Mouse (Mus musculus) adrenal gland, postnatal 14 days (tissue): ENCODE measurements at regions not wholly inside any gene's neighbourhood (a gene's known extent, or its start where the extent isn't known, plus 50 kb on each side); places are given as distances from the start of the nearest gene placed in this dataset.

Experiments
- DNase-seq: peaks from one replicate; pipeline ENCODE4 v3.0.0; 2021; ENCODE audit warnings: mixed read lengths

DNA sequence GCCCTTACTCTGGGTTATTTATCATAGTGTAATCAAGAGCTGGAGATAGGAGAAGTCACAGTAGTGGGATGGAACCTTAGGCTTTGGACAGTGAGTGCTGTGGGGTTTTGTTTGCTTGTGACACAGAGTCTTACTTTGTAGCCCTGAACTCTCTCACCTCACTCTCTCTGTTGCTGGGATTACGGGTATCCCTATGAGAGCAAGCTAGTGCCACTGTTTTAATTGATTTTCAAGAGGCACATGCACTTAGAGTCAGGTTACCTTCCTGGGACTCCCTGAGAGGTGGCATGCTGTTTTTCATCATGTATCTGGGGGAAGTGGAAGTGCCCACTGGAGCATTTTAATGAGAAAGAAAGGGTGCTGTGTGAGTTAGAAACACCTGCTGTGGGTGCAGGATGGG, 306.0 kb upstream of the Kazn start:
- DNase-seq, result no peak

DNA sequence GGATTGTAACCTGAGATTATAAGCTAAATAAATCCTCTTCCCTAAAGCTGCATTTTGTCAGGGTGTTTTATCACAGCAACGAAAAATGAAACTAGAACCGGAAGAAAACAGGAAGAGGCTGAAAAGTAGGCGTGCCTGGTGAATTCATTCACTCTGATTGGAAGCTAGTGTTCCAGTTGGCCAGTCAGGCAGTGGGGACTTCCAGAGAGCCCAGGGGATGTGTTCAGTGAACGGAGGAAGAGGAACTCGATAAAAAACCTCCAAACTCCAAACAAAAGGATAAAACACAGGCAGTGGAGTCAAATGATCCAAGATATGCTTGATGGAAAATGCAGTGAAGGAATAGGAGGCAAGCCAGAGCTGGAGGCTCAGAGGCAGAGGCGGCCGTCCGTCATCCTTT, 305.5 kb upstream of the Kazn start:
- no peak for DNase-seq

DNA sequence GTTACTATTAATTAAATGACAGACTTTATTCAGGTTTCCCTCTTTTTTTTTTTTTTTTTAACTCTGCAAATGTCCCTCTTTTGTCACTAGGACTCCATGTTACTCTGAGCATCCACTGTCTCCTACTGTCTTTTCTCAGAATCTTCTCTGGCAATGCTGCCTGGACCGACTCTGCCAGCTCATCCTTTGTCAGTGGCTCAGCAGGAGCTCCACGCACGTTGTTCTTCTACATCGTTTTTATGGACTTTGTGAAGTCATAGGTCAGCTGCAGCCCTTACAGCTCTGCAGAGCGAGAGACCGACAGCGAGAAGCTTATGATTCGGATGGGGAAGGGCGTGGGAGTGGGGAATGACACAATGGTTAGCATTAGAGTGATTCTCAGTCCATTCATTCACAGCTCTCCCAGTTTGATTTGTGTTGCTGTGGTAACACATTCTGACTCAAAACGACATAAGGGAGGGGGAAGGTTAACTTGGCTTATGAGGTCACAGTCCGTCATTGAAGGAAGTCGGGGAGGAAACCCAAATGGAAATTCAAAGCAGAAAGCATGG, 300.1 kb upstream of the Kazn start:
- no peak for DNase-seq

DNA sequence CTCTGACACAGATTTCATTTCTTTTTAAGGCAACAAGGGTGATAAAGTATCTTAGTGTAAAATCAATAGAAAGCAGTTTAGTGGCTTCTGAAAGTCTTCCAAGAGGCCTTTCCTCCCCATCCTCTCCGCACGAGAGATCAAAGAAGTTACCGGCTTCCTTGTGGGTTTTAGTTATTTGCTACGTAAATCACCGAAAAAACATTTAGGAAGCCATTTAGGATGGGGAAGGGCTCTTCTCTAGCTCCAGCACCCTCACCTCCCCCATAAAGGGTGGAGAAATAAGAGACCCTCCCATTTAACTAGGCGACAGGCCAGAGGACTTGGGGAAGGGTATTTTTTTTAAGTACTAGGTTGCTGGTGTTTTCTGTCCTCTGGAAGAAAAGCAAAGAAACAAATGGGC, 287.9 kb upstream of the Kazn start:
- DNase-seq, result no peak

DNA sequence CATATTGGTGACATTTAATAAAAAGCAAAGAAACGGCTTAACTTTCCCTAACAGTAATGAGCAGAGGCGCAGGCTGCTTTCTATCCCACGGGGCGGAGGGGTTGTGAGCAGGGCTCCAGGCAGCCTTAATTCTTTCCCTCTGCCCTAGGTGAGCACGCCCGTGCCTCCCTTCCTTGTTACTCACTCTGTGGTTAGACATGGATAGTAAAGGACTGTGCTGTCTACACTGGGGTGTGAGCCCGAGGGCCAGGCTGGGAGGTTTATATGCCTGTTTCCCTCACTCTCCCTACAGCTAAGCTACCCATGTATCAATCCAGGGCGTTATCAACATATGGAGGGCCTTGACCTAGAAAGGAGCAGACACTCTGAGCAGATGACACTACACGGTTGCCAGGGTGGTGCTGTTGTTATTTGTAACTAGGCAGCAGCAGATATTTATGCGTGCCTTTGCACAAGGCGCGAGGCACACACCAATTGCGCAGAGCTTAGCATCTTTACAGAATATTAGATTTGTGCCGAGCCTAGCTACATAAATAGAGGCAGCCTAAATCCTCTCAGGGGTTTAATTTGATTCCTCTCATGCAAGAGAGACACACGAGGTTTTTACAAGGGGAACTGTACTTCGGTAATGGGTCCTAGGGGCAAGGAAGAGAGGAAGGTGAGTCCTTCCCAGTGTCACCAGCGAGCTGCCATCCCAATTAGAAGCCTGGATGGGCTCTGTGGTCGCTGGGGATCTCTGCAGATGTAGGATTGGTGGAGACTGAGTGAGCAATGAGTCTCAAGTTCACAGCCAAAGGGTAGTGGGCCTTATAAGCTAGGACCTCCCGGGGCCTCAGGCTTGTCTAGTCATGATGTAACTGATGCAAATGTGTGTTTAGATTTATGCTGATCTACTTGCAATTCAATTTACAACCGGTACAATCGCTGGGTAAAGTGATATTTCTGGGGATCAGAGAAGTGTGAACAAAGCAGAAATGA, 278.6 kb upstream of the Kazn start:
- DNase-seq, result peak; percentile 17

DNA sequence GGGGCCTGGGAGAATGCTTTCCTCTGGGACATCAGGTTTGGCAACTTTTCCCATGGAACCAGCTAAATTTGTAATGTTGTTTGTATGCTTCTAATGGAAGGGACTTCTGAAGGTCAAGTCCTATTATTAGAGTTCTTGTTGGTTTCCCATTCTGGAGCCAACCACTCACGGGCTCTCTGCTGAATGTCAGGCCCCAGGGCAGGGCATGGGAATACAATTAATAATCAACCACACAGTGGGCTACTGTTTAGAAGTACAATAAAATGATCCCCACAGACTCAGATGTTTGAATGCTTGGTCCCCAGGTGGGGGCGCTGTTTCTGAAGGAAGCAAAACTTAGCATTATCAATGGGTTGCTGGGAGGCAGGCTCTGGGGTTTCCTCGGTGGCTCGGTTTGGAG, 275.6 kb upstream of the Kazn start:
- peak; percentile 27 for DNase-seq

DNA sequence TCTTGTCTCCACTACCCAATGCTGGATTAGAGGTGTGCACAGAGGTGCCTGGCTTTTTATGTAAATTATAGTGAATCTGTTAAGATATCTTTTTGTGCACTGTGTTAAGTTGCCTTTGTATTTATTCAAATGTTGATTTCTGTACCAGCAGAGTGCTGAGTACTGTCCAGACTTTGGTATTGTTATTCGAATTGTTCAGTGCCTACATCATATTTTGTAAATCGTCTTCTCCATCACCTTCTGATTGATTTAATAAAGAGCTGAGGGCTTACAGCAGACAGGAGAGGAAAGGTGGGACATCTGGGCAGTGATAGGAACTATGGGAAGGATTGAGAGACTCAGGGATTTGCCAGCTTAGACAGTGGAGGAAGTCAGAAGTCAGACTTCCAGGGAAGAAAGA, 270.2 kb upstream of the Kazn start:
- no peak for DNase-seq

DNA sequence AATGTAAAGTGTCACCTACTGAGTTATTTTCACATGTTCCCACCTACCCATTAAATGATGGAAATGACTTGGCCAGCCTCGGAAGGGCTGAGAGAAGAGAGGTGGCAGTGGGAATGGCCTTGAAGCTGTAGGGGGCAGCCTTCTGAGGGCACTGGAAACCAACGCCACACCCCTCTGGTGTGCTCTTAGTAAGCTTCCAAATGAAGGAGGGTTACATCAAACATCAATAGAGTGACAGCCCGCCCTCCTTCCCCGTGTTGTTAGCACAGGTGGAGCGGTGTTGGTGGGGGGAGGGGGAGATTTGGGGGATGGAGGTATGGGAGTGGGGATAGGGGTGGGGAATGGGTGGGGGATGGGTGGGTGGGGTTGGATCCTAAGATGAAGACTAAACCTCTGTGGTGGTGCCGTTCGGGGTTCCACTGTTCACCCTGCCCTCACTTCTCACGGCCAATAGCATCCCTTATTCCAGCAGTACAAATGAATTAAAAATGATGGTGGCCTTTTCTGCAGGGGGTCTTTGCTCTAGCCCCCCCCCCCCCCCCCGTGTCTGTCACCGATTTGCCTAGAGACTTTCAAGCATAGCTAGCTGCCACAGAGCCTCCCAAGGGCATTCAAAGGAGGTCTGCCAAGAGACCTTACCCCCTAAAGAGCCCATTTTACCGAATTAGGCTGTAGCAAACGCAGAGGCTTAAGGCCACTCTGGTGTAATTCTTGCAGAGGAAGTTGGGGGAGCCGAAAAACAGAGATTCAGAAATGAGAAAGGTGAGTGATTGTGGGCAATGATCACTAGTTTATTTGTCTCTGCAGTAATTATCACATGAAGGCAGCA, 267.4 kb upstream of the Kazn start:
- no peak for DNase-seq

DNA sequence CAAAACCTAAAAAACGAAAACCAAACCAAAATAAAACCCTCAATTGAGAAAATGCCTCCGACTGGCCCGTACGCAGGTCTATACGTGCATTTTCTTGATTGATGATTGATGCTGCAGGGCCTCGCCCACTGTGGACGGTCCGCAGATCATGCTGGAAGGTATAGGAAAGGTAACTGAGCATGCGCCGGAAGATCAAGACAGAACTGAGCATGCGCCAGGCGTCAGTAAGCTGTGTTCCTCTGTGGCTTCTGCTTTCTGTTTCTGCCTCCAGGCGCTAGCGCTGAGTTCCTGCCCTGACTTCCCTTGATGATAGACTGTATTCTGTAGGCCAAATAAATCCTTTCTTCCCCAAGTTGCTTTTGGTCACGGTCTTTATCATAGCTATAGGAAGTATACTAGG, 264.6 kb upstream of the Kazn start:
- DNase-seq, result no peak

DNA sequence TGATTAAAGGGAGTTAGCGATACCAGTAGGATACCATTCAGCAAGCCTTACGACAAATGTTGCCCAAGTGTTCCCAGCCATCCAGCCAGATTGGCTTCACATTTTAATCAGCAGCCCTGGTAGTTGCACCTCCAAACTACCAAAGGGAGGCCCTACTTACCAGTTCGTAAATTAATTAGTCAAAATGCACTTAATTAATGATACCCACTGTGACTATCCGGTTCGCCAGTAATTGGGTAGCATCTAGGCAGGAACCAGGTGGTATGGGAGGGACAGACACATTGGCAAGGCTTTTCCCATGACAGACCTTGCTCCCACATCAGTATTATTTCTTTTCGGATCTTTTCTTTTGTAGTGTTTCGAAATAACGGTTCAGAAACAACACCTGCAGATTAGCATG, 262.0 kb upstream of the Kazn start:
- no peak for DNase-seq

DNA sequence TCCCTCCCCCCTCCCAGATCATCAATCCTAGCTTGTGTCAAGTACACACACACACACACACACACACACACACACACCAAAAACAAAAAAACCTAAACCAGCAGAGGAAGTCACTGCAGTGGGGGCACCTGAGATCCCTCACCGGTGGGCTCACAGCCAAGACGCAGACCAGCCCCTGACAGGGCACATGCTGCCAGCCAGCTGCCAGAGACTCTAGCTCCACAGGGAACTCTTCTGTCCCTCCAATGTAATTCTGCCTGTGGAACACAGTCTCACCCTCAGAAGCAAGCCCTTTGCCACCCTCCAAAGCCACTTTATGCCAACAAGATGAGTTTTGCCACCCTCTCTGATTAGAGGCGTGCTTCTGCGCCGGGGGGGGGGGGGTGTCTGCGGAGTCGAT, 261.3 kb upstream of the Kazn start:
- DNase-seq, result no peak

DNA sequence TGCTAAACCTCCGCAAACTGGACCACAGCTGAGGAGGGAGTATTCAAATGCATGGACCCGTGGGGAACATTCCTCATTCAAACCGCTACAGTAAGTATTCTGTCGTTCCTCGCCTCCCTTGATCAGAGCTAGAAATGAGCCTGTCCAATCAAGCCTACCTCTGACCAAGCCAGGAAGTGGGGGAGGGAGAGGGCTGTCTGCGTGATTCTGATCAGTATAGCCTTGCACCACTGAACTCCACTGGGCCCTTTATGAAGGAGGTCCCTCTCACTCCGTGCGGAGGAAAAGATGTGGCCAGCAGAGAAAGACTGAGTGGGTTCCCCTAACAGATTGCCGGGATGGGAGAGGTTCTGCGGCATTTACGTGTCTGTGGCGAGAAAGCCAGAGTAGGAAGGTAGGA, 257.4 kb upstream of the Kazn start:
- DNase-seq, result no peak

DNA sequence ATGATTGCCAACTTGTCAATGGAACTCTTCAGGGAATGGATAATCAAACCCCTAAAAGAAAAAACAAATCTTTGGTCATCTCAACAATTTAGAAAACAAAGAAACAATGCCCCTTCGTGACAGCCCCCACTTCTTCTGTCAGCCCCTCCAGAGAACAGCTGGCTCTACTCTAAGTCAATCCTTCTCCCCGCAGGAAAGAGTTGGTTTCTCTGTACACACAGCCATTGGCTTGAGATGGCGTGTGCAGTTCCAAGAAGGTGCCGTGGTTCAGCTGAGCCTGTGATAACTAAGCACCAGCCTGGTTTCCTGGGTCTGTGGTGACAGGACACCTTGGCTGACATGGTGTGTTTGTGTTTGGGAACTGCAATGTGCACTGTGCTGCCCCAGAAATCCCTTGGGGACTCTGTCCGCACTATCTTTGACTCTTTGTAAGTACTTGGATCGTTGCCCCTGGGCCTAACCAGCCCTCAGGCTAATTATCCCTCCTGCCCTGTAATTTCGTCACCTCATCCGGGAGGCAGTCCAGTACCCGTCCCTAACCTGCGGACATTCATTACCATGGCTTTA, 253.8 kb upstream of the Kazn start:
- DNase-seq, result peak; percentile 41

DNA sequence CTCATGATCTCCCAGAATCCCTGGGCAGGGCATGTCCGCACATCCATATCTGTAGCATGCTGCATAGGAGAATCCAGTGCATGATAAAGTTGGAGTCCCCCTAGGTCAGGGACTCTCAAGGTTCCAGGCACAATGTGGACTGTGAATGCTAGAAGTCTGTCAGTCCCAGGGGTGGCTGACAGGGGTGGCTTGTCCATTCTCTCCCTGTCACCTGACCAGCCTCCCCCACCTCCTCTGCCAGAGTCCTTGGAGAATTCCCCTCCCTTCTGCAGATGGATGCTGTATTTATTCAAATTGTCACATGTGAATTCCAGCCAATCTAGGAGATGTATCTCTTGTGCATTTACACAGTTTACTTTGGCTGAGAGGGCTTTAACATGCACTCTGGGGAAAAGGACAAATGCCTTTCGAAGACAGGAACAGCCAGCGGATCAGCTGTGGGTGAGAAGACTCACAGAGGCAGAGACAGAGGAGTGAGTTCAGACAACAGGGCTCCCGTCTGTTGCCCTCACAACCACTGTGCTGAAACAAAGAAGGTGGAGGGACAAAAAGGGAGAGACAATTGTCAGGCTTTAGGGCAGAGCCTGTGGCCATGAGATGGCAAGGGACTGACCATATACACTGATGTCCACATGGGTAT, 246.7 kb upstream of the Kazn start:
- DNase-seq, result peak; percentile 8

DNA sequence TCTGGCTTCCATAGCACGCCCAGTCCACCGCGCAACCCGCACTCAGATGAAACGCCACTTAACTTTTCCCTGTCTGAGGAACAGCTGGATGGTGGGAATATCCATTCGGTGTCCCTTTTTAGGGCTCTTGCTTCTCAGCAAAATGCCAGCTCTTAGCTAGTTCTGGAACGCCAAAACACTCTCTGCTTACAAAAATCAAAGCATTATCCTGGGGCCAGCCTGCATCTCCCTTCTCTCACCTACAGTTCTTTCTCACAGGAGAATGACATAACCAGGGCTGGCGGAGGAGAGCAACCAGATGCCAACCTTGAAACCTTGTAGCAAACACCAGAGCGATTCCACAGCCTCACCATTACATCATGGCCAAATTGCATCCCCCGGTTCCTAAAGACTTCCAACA, 236.4 kb upstream of the Kazn start:
- no peak for DNase-seq

DNA sequence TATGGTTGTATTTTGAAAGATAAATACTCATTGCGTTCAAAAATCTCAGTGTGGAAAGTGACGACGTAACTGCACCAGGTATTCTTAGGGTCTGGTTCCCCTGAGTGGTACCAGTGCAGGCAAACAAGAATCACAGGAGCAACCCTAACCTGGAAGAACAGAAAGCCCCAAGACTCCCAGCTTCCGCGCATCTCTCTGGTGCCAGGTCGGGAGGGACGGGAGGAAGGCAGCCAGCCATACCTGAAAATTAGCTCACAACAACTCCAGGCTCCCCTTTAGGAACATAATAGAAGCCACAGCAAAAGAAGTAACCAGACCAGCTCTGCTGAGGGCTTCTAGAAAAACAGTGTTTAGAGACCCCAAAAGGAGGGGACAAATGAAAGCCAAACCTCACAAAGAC, 235.4 kb upstream of the Kazn start:
- DNase-seq, result no peak

DNA sequence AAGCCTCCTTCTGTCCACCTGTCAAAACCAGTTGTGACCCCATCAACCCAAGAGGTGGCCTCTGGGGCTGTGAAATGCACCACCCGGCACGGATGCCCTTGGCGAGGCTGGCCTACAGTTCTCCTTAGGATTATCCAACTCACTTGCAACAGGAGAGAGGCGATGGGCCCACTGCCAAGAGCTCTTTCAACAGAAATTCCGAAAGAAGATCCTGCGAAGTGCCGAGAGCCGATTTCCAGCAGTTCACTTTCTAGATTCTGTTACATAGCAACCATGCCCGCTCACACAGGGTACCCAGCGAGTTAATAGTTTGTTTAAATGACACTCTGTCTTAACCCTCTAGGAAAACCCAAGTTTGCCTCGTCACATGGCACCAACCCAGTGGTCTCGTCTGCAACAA, 234.8 kb upstream of the Kazn start:
- peak; percentile 83 for DNase-seq

DNA sequence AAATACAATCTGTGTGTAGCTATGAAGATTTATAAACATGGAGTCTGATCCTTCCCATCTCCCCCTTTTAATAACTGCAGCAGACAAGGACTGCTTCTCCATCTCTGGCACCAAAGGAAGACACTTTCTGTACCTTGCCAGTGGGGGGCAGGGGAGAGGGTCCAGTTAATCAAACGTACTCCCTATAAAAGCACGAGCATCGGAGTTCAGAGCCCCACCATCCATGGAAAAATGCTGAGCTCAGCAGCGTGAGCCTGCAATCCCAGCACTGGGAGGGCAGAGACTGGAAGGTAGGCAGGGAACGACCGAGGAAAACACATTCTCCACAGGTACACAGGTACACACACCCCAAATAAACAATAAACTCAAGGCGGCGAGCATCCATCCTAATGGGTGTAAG, 234.1 kb upstream of the Kazn start:
- no peak for DNase-seq

DNA sequence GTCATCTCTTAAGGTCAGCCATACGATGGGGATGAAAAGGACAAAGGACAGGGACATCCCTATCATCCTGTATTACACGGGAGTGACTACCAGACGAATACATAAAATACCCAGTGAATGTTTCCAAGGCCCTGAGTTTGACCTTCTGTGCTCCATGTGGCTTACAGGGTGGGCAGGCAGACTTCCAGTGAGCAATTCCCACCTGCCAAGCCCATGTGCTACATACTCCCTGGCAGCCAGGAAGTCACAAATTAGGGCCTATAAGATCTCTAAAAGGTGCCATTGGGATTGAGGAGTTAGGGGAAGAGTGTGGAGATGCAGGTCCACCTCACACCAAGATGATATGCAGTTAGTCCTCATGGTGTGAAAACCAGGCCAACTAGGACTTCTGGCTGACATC, 233.1 kb upstream of the Kazn start:
- DNase-seq, result no peak

DNA sequence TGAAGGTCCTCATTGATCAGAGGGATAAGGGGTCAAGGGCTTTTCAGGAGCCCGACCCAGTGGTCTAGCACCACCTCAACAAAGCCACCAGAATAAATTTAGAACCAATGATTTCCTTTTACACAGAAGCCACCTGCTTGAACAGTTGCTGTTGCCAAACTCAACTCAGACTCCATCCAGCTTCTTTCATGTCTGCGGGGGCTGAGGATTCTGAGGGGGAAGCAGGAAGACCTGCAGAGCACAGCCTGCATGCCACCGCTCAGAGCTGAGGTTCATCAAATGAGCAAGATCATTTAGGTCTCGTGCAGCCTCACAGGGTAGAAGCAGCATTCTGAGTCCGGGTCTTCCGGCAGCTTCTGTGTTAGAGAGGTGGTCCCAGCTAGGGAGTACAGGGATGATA, 231.6 kb upstream of the Kazn start:
- no peak for DNase-seq

DNA sequence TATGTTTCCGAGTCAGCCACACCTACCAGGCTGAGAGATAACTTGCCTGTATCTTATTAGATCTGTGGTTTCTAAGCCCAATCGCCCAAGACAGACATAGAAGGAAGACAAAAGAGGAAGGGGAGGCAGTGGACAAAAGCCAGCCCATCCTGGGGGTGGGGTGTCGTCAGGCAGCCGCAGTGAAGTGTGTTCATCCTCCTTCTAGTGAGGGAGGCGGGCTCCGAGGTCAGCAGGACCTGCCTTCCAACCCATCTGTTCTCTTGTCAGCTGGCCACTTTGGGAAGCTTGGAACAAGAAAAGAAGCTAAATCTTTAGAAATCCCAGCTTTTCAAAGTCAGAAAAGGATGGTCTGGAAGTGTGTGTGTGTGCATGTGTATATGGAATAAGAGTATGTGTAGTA, 228.7 kb upstream of the Kazn start:
- no peak for DNase-seq

DNA sequence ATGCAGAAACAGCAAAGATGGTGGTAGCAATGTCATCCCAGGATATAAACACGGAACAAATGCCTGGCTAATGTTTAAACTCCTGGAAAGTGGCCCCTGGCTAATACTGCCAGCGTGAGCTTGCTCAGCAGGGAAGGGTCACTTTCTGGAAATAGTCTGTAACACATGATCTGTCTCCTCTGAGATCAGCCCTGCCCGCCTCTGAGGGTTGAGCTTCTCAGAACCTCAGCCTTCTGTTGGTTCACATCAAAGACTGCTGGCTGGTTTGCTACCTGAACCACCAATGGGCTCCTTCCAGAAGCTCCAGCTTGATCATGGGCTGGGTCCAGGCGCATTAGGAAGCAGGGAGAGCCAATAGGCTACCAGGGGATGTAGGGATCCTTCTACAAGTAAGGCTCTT, 226.0 kb upstream of the Kazn start:
- DNase-seq, result no peak
